Mouse (Mus musculus): Measurements from ENCODE around the gene Gcn1l1. TPM values are rescaled to one million over a fixed set of nuclear protein-coding genes. Genes with fewer than 3 reads are reported as not detected.

The Gcn1l1 gene
- polyA plus RNA-seq, 1 experiment from 2014 or later: 58.8 TPM

- peaks cover 8% of the 10 kb centered on the region; the same call in 1 of the 2 replicates for H3K9me3 ChIP-seq (ENCODE audit: low read depth, low read length)
- H3K9ac ChIP-seq: no peak overlapping the region
- H3K36me3 ChIP-seq (ENCODE audit: insufficient read depth): peaks cover 99% of the 10 kb centered on the region
- no peak overlapping the region for H3K27ac ChIP-seq (ENCODE audit: low read depth)
- no peaks in the 10 kb centered on the region for H3K27me3 ChIP-seq (ENCODE audit: insufficient read depth, low read length)
- no peak for TF ChIP-seq CTCF (IDR thresholded peaks at IDR 0.05; ENCODE audit: low read depth)
- no peak for ATAC-seq (ENCODE audit: insufficient read depth)
- no peak for DNase-seq
- H3K4me2 ChIP-seq: no peak overlapping the region
- no peaks in the 10 kb centered on the region for H3K4me1 ChIP-seq (ENCODE audit: insufficient read depth)
- 75% methylated on average over 14 of the region's 14 CpGs for WGBS
- no peak overlapping the region for H3K4me3 ChIP-seq (ENCODE audit: low read depth, low read length)
Observed at GRCm38 (mm10) chr5:115580229-115581001, 15.4 kb downstream of the Gcn1l1 start.

- Histone ChIP-seq H3K4me2 (no peak overlapping the region), H3K9ac (no peak overlapping the region), H3K27ac (ENCODE audit: low read depth) (no peak overlapping the region), H3K4me3 (ENCODE audit: low read depth, low read length) (no peak overlapping the region), H3K36me3 (ENCODE audit: insufficient read depth) (peaks cover 100% of the 10 kb centered on the region), H3K9me3 (ENCODE audit: low read depth, low read length) (peaks cover 8% of the 10 kb centered on the region; the same call in 1 of the 2 replicates), H3K4me1 (ENCODE audit: insufficient read depth) (no peaks in the 10 kb centered on the region), H3K27me3 (ENCODE audit: insufficient read depth, low read length) (no peaks in the 10 kb centered on the region)
- WGBS: 96% methylated on average over 9 of the region's 9 CpGs
- DNase-seq (no peak), ATAC-seq (ENCODE audit: insufficient read depth) (no peak)
- TF ChIP-seq CTCF (IDR thresholded peaks at IDR 0.05; ENCODE audit: low read depth): no peak
Observed at GRCm38 (mm10) chr5:115581662-115582061, 16.6 kb downstream of the Gcn1l1 start.

GRCm38 (mm10) chr5:115585616-115586015 is 20.6 kb downstream of the Gcn1l1 start:
- H3K36me3 ChIP-seq (ENCODE audit: insufficient read depth): peaks cover 97% of the 10 kb centered on the region
- no peak overlapping the region for H3K4me2 ChIP-seq
- DNase-seq (no peak), ATAC-seq (ENCODE audit: insufficient read depth) (no peak)
- no peaks in the 10 kb centered on the region for H3K4me1 ChIP-seq (ENCODE audit: insufficient read depth)
- WGBS: 82% methylated on average over 12 of the region's 12 CpGs
- no peak for TF ChIP-seq CTCF (IDR thresholded peaks at IDR 0.05; ENCODE audit: low read depth)
- peaks cover 8% of the 10 kb centered on the region; the same call in 1 of the 2 replicates for H3K9me3 ChIP-seq (ENCODE audit: low read depth, low read length)
- H3K27me3 ChIP-seq (ENCODE audit: insufficient read depth, low read length): no peaks in the 10 kb centered on the region
- no peak overlapping the region for H3K27ac ChIP-seq (ENCODE audit: low read depth)
- H3K9ac ChIP-seq: no peak overlapping the region
- no peak overlapping the region for H3K4me3 ChIP-seq (ENCODE audit: low read depth, low read length)

GRCm38 (mm10) chr5:115586166-115586565 is 21.1 kb downstream of the Gcn1l1 start:
- no peak overlapping the region for H3K4me2 ChIP-seq
- H3K36me3 ChIP-seq (ENCODE audit: insufficient read depth): peaks cover 97% of the 10 kb centered on the region
- H3K9ac ChIP-seq: no peak overlapping the region
- H3K27ac ChIP-seq (ENCODE audit: low read depth): no peak overlapping the region
- peaks cover 8% of the 10 kb centered on the region; the same call in 1 of the 2 replicates for H3K9me3 ChIP-seq (ENCODE audit: low read depth, low read length)
- H3K27me3 ChIP-seq (ENCODE audit: insufficient read depth, low read length): no peaks in the 10 kb centered on the region
- no peaks in the 10 kb centered on the region for H3K4me1 ChIP-seq (ENCODE audit: insufficient read depth)
- TF ChIP-seq CTCF (IDR thresholded peaks at IDR 0.05; ENCODE audit: low read depth): no peak
- 93% methylated on average over 15 of the region's 15 CpGs for WGBS
- DNase-seq (no peak), ATAC-seq (ENCODE audit: insufficient read depth) (no peak)
- no peak overlapping the region for H3K4me3 ChIP-seq (ENCODE audit: low read depth, low read length)

GRCm38 (mm10) chr5:115586780-115587179 is 21.7 kb downstream of the Gcn1l1 start:
- no peak overlapping the region for H3K27ac ChIP-seq (ENCODE audit: low read depth)
- H3K9ac ChIP-seq: no peak overlapping the region
- no peaks in the 10 kb centered on the region for H3K4me1 ChIP-seq (ENCODE audit: insufficient read depth)
- peaks cover 97% of the 10 kb centered on the region for H3K36me3 ChIP-seq (ENCODE audit: insufficient read depth)
- 89% methylated on average over 2 of the region's 2 CpGs for WGBS
- DNase-seq: no peak
- no peak overlapping the region for H3K4me3 ChIP-seq (ENCODE audit: low read depth, low read length)
- no peak overlapping the region for H3K4me2 ChIP-seq
- no peak for ATAC-seq (ENCODE audit: insufficient read depth)
- no peaks in the 10 kb centered on the region for H3K27me3 ChIP-seq (ENCODE audit: insufficient read depth, low read length)
- peaks cover 8% of the 10 kb centered on the region; the same call in 1 of the 2 replicates for H3K9me3 ChIP-seq (ENCODE audit: low read depth, low read length)
- TF ChIP-seq CTCF (IDR thresholded peaks at IDR 0.05; ENCODE audit: low read depth): no peak

- H3K9ac ChIP-seq: no peak overlapping the region
- H3K27me3 ChIP-seq (ENCODE audit: insufficient read depth, low read length): no peaks in the 10 kb centered on the region
- H3K4me2 ChIP-seq: no peak overlapping the region
- no peaks in the 10 kb centered on the region for H3K4me1 ChIP-seq (ENCODE audit: insufficient read depth)
- DNase-seq (no peak), ATAC-seq (ENCODE audit: insufficient read depth) (no peak)
- TF ChIP-seq CTCF (IDR thresholded peaks at IDR 0.05; ENCODE audit: low read depth): no peak
- H3K27ac ChIP-seq (ENCODE audit: low read depth): no peak overlapping the region
- H3K36me3 ChIP-seq (ENCODE audit: insufficient read depth): peaks cover 96% of the 10 kb centered on the region
- no peak overlapping the region for H3K4me3 ChIP-seq (ENCODE audit: low read depth, low read length)
- no peaks in the 10 kb centered on the region for H3K9me3 ChIP-seq (ENCODE audit: low read depth, low read length)
- WGBS: 80% methylated on average over 11 of the region's 11 CpGs
Observed at GRCm38 (mm10) chr5:115591028-115591427, 26.0 kb downstream of the Gcn1l1 start.

GRCm38 (mm10) chr5:115591506-115591905 is 26.5 kb downstream of the Gcn1l1 start:
- H3K36me3 ChIP-seq (ENCODE audit: insufficient read depth): peaks cover 96% of the 10 kb centered on the region
- ATAC-seq (ENCODE audit: insufficient read depth) (no peak), DNase-seq (no peak)
- no peaks in the 10 kb centered on the region for H3K27me3 ChIP-seq (ENCODE audit: insufficient read depth, low read length)
- H3K4me3 ChIP-seq (ENCODE audit: low read depth, low read length): no peak overlapping the region
- H3K9ac ChIP-seq: no peak overlapping the region
- H3K27ac ChIP-seq (ENCODE audit: low read depth): no peak overlapping the region
- H3K4me2 ChIP-seq: no peak overlapping the region
- TF ChIP-seq CTCF (IDR thresholded peaks at IDR 0.05; ENCODE audit: low read depth): no peak
- H3K9me3 ChIP-seq (ENCODE audit: low read depth, low read length): no peaks in the 10 kb centered on the region
- H3K4me1 ChIP-seq (ENCODE audit: insufficient read depth): no peaks in the 10 kb centered on the region
- WGBS: 91% methylated on average over 2 of the region's 2 CpGs

Data from lung, embryonic 14.5 days (tissue).